Mouse (Mus musculus): Measurements from ENCODE around the gene Arl5a.

DNA sequence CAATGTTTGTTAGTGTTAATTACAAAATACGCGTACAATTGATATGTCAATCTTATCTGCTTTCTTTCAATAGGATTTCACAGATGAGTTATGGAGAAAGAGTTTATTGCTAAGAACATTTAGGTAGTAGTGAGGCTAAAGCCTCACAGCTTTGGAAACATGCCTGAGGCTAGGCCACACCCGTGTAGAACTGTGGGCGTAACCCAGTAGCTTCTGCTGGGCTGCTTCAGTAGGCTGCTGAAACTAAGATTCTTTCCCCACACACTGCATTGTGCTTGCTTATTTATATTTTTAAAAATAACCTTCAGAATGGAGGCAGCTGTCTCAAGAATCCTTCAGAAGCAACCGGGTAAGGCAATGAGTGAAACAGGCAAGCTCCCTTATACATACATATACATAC is 30.2 kb downstream of the Arl5a start:
- TF ChIP-seq POLR2A (IDR thresholded peaks at IDR 0.05; ENCODE audit: insufficient read length, low read depth) (no peak), USF1 (IDR thresholded peaks at IDR 0.05; ENCODE audit: low read depth) (no peak), CEBPB (IDR thresholded peaks at IDR 0.05; ENCODE audit: insufficient read depth, poor library complexity, severe bottlenecking) (no peak), MAX (IDR thresholded peaks at IDR 0.05; ENCODE audit: low read depth) (no peak), E2F4 (IDR thresholded peaks at IDR 0.05; ENCODE audit: insufficient read depth) (no peak)
